Mouse (Mus musculus) left cerebral cortex, postnatal 4 days (tissue): ENCODE measurements at regions not wholly inside any gene's neighbourhood (a gene's known extent, or its start where the extent isn't known, plus 50 kb on each side); places are given as distances from the start of the nearest gene placed in this dataset.

Experiments used
- DNase-seq: peaks from one replicate; pipeline ENCODE4 v3.0.0-alpha.2; 2022
- intact Hi-C: fragments of 180-260 bp; cut with DNase I; formaldehyde crosslinking; loops from one replicate; pipeline ENCODE4 v1.15.1; 2025

DNA sequence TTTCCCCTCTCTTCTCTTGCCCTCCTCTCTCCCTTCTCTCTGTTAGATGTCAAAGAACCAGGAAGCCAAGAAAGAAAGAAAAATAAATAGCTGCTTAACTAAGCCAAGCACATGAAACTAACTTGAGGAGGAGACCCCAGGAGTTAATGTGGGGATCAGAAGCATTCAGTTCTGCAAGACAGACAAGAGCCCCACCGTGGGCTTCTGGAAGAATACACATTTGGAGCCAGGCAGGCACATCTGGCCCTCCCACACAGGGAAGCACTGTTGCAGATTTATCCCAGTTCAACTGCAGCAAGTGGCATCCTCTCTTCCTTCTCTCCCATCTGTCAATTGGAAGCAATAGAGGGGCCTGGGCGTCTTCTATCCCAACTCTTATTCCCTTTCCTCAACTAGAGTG lies 63.5 kb upstream of the Gm10295 start:
- DNase-seq, result no peak
- intact Hi-C loops, result loop anchor here (5.0 kb wide), 1 partner anchor 1067 kb away; no protein-coding TSS in a partner anchor

DNA sequence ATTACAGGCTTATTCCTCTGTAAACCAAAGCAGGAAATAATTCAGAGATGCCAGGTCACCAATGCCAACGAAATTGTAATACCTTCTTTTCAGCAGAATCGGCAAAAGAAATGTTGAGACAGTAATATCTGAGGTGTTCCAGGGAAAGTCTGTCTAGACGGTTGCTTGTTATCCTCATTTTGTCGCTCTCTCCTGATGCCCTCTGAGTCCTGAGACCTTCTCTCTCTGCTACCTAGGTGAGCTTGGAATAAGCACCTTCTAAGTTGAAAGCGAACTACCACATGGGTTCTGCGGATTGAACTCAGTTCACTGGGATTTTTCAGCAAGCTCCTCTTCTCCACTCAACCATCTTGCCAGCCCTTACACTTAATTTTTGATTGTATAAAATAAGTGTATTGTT lies 61.8 kb upstream of the Gm10295 start:
- intact Hi-C loops, result loop anchor here (5.0 kb wide), 1 partner anchor 1066 kb away; no protein-coding TSS in a partner anchor
- DNase-seq, result no peak

- DNase-seq, result peak; percentile 82
- intact Hi-C loops, result loop anchor here (5.0 kb wide), 1 partner anchor 1065 kb away; no protein-coding TSS in a partner anchor
Observed at GRCm38 (mm10) chr7:71412079-71412478, 60.8 kb upstream of the Gm10295 start.

GRCm38 (mm10) chr7:71411293-71412011 lies 60.2 kb upstream of the Gm10295 start:
- peak; percentile 12 for DNase-seq
- intact Hi-C loops, result loop anchor here (5.0 kb wide), 1 partner anchor 1064 kb away; no protein-coding TSS in a partner anchor

DNA sequence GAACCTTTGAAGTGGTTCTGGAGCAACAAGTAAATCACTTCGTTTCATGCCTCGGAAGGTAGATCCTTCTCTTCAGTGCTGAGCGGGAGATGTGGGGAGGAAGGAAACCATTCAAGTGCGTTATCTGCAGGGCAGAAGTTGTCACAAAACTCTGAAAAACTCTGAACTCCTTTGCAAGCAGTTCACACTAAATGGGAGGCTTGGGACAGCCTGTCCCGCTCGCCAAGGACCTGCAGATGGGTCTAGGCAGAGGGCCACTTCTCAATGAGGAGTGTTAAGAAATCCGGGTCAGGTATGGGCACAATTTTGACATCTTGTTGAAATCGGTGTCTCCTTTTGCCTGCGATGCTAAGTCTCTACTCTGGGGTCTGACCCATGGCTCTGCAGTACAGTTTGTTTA lies 58.6 kb upstream of the Gm10295 start:
- DNase-seq, result no peak
- intact Hi-C loops, result loop anchor here (5.0 kb wide), 1 partner anchor 1063 kb away; no protein-coding TSS in a partner anchor

- intact Hi-C loops, result no loop called here
- no peak for DNase-seq
Observed at GRCm38 (mm10) chr7:71409061-71409460, 57.8 kb upstream of the Gm10295 start.

- intact Hi-C loops, result no loop called here
- no peak for DNase-seq
Observed at GRCm38 (mm10) chr7:71406283-71406682, 55.0 kb upstream of the Gm10295 start.
